Mouse (Mus musculus) ES-E14 (cell line): Measurements from ENCODE around the gene Rffl. TPM values are rescaled to one million over a fixed set of nuclear protein-coding genes. Genes with fewer than 3 reads are reported as not detected.

Experiments
- DNase-seq: peaks from one replicate; pipeline ENCODE4 v3.0.0-alpha.2; 2013; ENCODE audit warnings: low read depth, low spot score
- H3K27ac ChIP-seq: 2 replicates; pipeline ENCODE4 v1.5.1; 2012; ENCODE audit warnings: low read depth, mild to moderate bottlenecking, low read length, moderate library complexity, mixed read lengths; ENCODE audit not compliant: poor library complexity, insufficient read depth, severe bottlenecking
- H3K36me3 ChIP-seq: 2 replicates; pipeline ENCODE4 v1.6.1; 2012; ENCODE audit warnings: mild to moderate bottlenecking, low read length, moderate library complexity, mixed read lengths; ENCODE audit not compliant: control insufficient read depth, poor library complexity, insufficient read depth, severe bottlenecking
- H3K4me1 ChIP-seq, 2 experiments: fragments of 150-350 bp in 1 of 2; sonication (generic) in 1 of 2; 2 replicates each; pipeline ENCODE4 v1.6.1; 2012; ENCODE audit warnings: low read length in 2 of 2, mild to moderate bottlenecking in 1 of 2, mixed read lengths in 1 of 2; ENCODE audit not compliant: control insufficient read depth in 2 of 2, insufficient read depth in 2 of 2, poor library complexity in 1 of 2
- H3K4me3 ChIP-seq, 2 experiments: fragments of 150-350 bp in 1 of 2; sonication (generic) in 1 of 2; 2 replicates each; pipeline ENCODE4 v1.5.1; 2012; ENCODE audit warnings: low read length in 2 of 2, low read depth in 1 of 2, mild to moderate bottlenecking in 1 of 2, mixed read lengths in 1 of 2; ENCODE audit not compliant: insufficient read depth in 1 of 2, poor library complexity in 1 of 2, severe bottlenecking in 1 of 2
- H3K9ac ChIP-seq: 2 replicates; pipeline ENCODE4 v1.6.1; 2012; ENCODE audit warnings: low read depth, mild to moderate bottlenecking, low read length, mixed read lengths; ENCODE audit not compliant: poor library complexity, insufficient read depth, severe bottlenecking
- H3K9me3 ChIP-seq: fragments of 150-350 bp; sonication (generic); 2 replicates; pipeline ENCODE4 v1.6.1; 2012; ENCODE audit warnings: low read depth, mild to moderate bottlenecking, low read length; ENCODE audit not compliant: control insufficient read depth, insufficient read depth
- CHD2 ChIP-seq: IDR thresholded peaks from 2 replicates; pipeline ENCODE4 v1.6.1; 2014; ENCODE audit warnings: mild to moderate bottlenecking, low read depth, low read length, inconsistent platforms
- HCFC1 ChIP-seq: IDR thresholded peaks from 2 replicates; pipeline ENCODE4 v1.6.1; 2012; ENCODE audit warnings: low read length, inconsistent platforms, borderline replicate concordance; ENCODE audit not compliant: insufficient read depth
- MAFK ChIP-seq: IDR thresholded peaks from 2 replicates; pipeline ENCODE4 v1.6.1; 2014; ENCODE audit warnings: mild to moderate bottlenecking, low read depth, low read length, inconsistent platforms; ENCODE audit not compliant: insufficient read depth
- ZC3H11A ChIP-seq: IDR thresholded peaks from 2 replicates; pipeline ENCODE4 v1.6.1; 2012; ENCODE audit warnings: low read depth, mild to moderate bottlenecking, inconsistent platforms, low read length, borderline replicate concordance
- ZNF384 ChIP-seq: IDR thresholded peaks from 2 replicates; pipeline ENCODE4 v1.6.1; 2012; ENCODE audit warnings: low read depth, low read length, inconsistent platforms
- in situ Hi-C, 2 experiments: fragments of 600-800 bp; cut with MboI; formaldehyde crosslinking; loops; one replicate each; pipeline ENCODE4 v1.15.1; 2025; ENCODE audit warnings: low sequenced_read_pairs in 2 of 2, inconsistent platforms in 1 of 2; ENCODE audit not compliant: unreplicated experiment in 2 of 2
- total RNA-seq: library from RNA; depleted of rRNA; stranded (reverse); fragments of 300-350 nt; gene quantifications from 2 replicates; pipeline ENCODE4 v1.2.3, GENCODE M21; 2012; rRNA removed

Rffl gene
- 6.5 and 9.0 TPM in 2 replicates for total RNA-seq

GRCm38 (mm10) chr11:82871031-82871446, at the start of gene Rffl:
Gene Rffl, minus strand, starts transcription at chr11:82871210.
- Histone ChIP-seq H3K9me3 (no peaks in the 10 kb centered on the region), H3K4me1 (peaks cover 2 to 4% of the 10 kb centered on the region in 2 experiments; a peak in 2 of 4 replicates), H3K4me3 (peak within 1 kb of the TSS; percentile 73 to 85), H3K27ac (peak within 1 kb of the TSS; percentile 24; the same call in 1 of the 2 replicates), H3K36me3 (no peaks in the 10 kb centered on the region), H3K9ac (peak within 1 kb of the TSS; percentile 81)
- in situ Hi-C loops = no loop called here
- no peak for TF ChIP-seq MAFK
- TF ChIP-seq ZNF384 = no peak
- peak; percentile 53; the same call in 1 of the 2 replicates for TF ChIP-seq HCFC1
- no peak for TF ChIP-seq CHD2
- no peak for TF ChIP-seq ZC3H11A
- peak; percentile 94 for DNase-seq

- H3K9me3 ChIP-seq = no peaks in the 10 kb centered on the region
- no peaks in the 10 kb centered on the region for H3K4me1 ChIP-seq
- in situ Hi-C loops = no loop called here
- no peaks in the 10 kb centered on the region for H3K36me3 ChIP-seq
- no peak for DNase-seq
- TF ChIP-seq CHD2 (no peak), ZC3H11A (no peak), MAFK (no peak), ZNF384 (no peak), HCFC1 (no peak)
- no peak overlapping the region for H3K27ac ChIP-seq
- H3K4me3 ChIP-seq = no peak overlapping the region
- no peak overlapping the region for H3K9ac ChIP-seq
These were observed 49.8 kb upstream of the Rffl start for GRCm38 (mm10) chr11:82920768-82921167.

- no peak overlapping the region for H3K27ac ChIP-seq
- no peak overlapping the region for H3K9ac ChIP-seq
- no peaks in the 10 kb centered on the region for H3K36me3 ChIP-seq
- TF ChIP-seq ZNF384 (no peak), ZC3H11A (peak; percentile 31; the same call in 1 of the 2 replicates)
- H3K4me1 ChIP-seq = peaks cover 0 to 6% of the 10 kb centered on the region in 2 experiments; a peak in 1 of 4 replicates
- in situ Hi-C loops = loop anchor here in 1 of 2 experiments (10.0 kb wide), 1 partner anchor 130 kb away; no protein-coding TSS in a partner anchor
- H3K4me3 ChIP-seq = peak overlapping the region in 1 of 2 experiments; percentile 40; a peak in 1 of 4 replicates
- H3K9me3 ChIP-seq = no peaks in the 10 kb centered on the region
- peak; percentile 76 for DNase-seq
These were observed 43.8 kb upstream of the Rffl start for GRCm38 (mm10) chr11:82914711-82915352.

- H3K36me3 ChIP-seq = peaks cover 6% of the 10 kb centered on the region; the same call in 1 of the 2 replicates
- no peak for TF ChIP-seq ZC3H11A
- TF ChIP-seq MAFK = no peak
- TF ChIP-seq ZNF384 = no peak
- TF ChIP-seq HCFC1 = no peak
- TF ChIP-seq CHD2 = no peak
- H3K4me3 ChIP-seq = no peak overlapping the region
- no peak overlapping the region for H3K27ac ChIP-seq
- in situ Hi-C loops = loop anchor here in 1 of 2 experiments (10.0 kb wide), 1 partner anchor 134 kb away; no protein-coding TSS in a partner anchor
- peaks cover 0 to 14% of the 10 kb centered on the region in 2 experiments; a peak in 1 of 4 replicates for H3K4me1 ChIP-seq
- H3K9me3 ChIP-seq = no peaks in the 10 kb centered on the region
- DNase-seq = no peak
- no peak overlapping the region for H3K9ac ChIP-seq
These were observed 39.8 kb upstream of the Rffl start for GRCm38 (mm10) chr11:82910679-82911389.
